Mouse (Mus musculus) lung, embryonic 16.5 days (tissue): ENCODE measurements around the gene Gm42372. TPM values are rescaled to one million over a fixed set of nuclear protein-coding genes. Genes with fewer than 3 reads are reported as not detected.
A peak's percentile ranks its signal among the peaks of the same experiment; 100 is the strongest.

Source experiments
- ATAC-seq: fragments of 200-750 bp; cut with Nextera tagmentation; 2 replicates; pipeline ENCODE4 v1.8.0; 2017; ENCODE audit warnings: low read depth, mild to moderate bottlenecking, moderate library complexity
- H3K27ac ChIP-seq: fragments of 300-500 bp; sonication (generic); 2 replicates; pipeline ENCODE4 v1.5.1; 2014; ENCODE audit warnings: mild to moderate bottlenecking, control low read depth, low read length
- H3K27me3 ChIP-seq: fragments of 300-500 bp; sonication (generic); 2 replicates; pipeline ENCODE4 v1.6.1; 2014; ENCODE audit warnings: low read depth, low read length, mixed read lengths; ENCODE audit not compliant: control insufficient read depth, insufficient read depth
- H3K36me3 ChIP-seq: fragments of 300-500 bp; sonication (generic); 2 replicates; pipeline ENCODE4 v1.6.1; 2014; ENCODE audit warnings: low read length; ENCODE audit not compliant: control insufficient read depth, insufficient read depth
- H3K4me1 ChIP-seq: fragments of 300-500 bp; sonication (generic); replicated peaks from 2 replicates; pipeline ENCODE4 v1.6.1; 2014; ENCODE audit warnings: low read length, mixed read lengths; ENCODE audit not compliant: control insufficient read depth, insufficient read depth
- H3K4me2 ChIP-seq: fragments of 300-500 bp; sonication (generic); 2 replicates; pipeline ENCODE4 v1.6.1; 2014; ENCODE audit warnings: low read depth, low read length, control low read depth
- H3K4me3 ChIP-seq: fragments of 300-500 bp; sonication (generic); 2 replicates; pipeline ENCODE4 v1.5.1; 2014; ENCODE audit warnings: mild to moderate bottlenecking, low read length, control low read depth
- H3K9ac ChIP-seq: fragments of 300-500 bp; sonication (generic); 2 replicates; pipeline ENCODE4 v1.6.1; 2014; ENCODE audit warnings: low read length, control low read depth
- H3K9me3 ChIP-seq: fragments of 300-500 bp; sonication (generic); 2 replicates; pipeline ENCODE4 v1.6.1; 2016; ENCODE audit warnings: low read length; ENCODE audit not compliant: control insufficient read depth
- WGBS: fragments of 180-500 bp; shearing (Covaris S2); extraction: QIAGEN DNeasy Blood & Tissue Kit; methylation state at CpG from one replicate; pipeline ENCODE4 v1.1.7; 2014; 5-methylcytosine and 5-hydroxymethylcytosine counted together
- polyA plus RNA-seq: library from polyadenylated mRNA; unstranded; fragments of >200 nt; fragmentation: Nextera tagmentation; extraction: Ambion mirVana; gene quantifications from 2 replicates; pipeline ENCODE4 v1.2.1, GENCODE M21; 2015

Gm42372 gene
- polyA plus RNA-seq, 1 experiment from 2014 or later = 0.15 TPM

- Histone ChIP-seq H3K4me2 (no peak overlapping the region), H3K9ac (no peak overlapping the region), H3K27me3 (no peaks in the 10 kb centered on the region; the same call in 1 of the 2 replicates), H3K4me3 (no peak overlapping the region), H3K27ac (no peak overlapping the region), H3K4me1 (no peaks in the 10 kb centered on the region), H3K9me3 (no peaks in the 10 kb centered on the region), H3K36me3 (no peaks in the 10 kb centered on the region)
- WGBS = 61% methylated on average over 15 of the region's 15 CpGs
- ATAC-seq = no peak
These were observed 26.2 kb upstream of the Gm42372 start for GRCm38 (mm10) chr7:16956410-16957265.

DNA sequence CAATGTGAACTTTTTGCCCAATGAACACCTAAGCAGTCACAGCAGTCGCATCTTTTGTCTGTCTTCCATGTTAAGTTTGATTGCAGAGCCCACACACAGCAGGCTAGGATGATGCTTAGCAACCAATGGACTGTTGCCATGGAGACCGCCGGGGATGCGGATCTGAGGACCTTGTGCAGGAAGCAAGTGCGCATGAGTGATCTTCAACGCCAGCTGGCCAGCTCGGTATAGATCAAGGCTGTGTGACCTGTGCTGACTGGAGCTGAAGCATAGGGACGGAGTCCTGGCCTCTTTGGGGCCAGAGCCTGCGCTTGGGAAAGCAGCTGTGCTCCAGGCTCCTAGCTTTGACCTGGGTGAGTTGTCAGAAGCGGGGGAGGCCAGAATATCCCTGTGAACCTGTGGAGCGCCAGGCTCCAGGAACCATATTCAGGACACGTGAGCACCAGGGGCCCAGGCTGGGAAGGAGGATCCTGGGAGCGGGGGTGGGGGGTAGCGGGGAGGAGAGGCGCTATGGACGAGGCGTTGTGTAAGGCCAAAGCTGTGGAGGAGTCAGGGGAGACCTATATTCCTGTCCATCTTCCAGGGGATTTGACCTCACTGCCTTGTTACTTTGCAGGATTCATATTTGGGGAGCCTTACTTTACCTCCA, 23.2 kb upstream of the Gm42372 start, which contains the start of gene Pnmal1:
Gene Pnmal1 (plus strand): TSS at position 141 of the 649 bp plus-strand sequence.
- WGBS = 22% methylated on average over 17 of the region's 17 CpGs
- no peak within 1 kb of the TSS for H3K9ac ChIP-seq
- H3K9me3 ChIP-seq = no peaks in the 10 kb centered on the region
- H3K4me3 ChIP-seq = no peak within 1 kb of the TSS
- H3K4me2 ChIP-seq = no peak within 1 kb of the TSS
- no peaks in the 10 kb centered on the region for H3K36me3 ChIP-seq
- no peaks in the 10 kb centered on the region for H3K4me1 ChIP-seq
- no peaks in the 10 kb centered on the region; the same call in 1 of the 2 replicates for H3K27me3 ChIP-seq
- ATAC-seq = peak; percentile 23; the same call in 1 of the 2 replicates
- no peak within 1 kb of the TSS for H3K27ac ChIP-seq

DNA sequence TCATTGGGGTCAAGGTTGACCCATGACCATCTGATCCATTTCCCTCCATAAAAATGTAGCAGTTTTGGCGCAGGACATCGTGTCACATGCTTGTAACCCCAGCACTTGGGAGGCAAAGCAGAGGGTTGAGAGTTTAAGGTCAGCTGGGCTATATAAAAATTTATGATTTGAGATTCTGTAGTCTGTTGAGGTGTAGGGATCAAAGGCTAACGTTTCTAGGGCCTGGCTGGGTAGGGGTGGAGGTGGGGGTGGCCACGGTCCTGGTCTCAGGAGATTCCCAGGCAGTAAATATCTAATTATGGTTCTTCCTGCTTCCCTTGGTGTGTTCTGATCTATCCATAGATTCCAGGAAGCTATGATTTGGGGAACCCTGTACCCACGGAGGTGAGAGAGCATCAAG, 21.2 kb upstream of the Gm42372 start:
- 65% methylated on average over 5 of the region's 5 CpGs for WGBS

DNA sequence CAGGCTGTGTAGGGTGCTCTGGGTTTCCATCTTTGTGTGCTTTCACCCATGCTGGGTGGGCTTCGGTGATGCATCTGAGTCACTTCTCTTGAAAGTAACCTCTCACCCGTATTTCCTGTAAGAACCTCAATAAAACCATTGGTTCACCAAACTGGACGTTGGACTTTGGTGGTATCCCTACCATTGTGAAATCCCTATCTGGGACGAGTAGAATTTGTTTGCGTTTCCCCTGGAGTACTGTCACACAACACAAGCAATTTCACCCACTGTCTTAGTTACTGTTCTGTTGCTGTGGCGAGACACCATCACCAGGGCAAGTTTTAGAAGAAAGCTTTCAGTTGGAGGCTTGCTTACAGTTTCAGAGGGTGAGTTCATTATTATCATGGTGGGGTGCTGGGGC, 14.5 kb upstream of the Gm42372 start:
- Histone ChIP-seq H3K4me2 (no peak overlapping the region), H3K36me3 (no peaks in the 10 kb centered on the region), H3K27me3 (no peaks in the 10 kb centered on the region), H3K9me3 (0 out of 2 replicates have a peak, but pooled peaks cover 3% of the 10 kb centered on the region), H3K4me1 (no peaks in the 10 kb centered on the region), H3K27ac (no peak overlapping the region), H3K4me3 (no peak overlapping the region), H3K9ac (no peak overlapping the region)
- WGBS = 88% methylated on average over 6 of the region's 6 CpGs
- no peak for ATAC-seq

More for the DNA sequence above, 21.2 kb upstream of the Gm42372 start:
- Histone ChIP-seq H3K27ac (no peak overlapping the region), H3K9ac (no peak overlapping the region), H3K4me3 (no peak overlapping the region), H3K27me3 (no peaks in the 10 kb centered on the region; the same call in 1 of the 2 replicates), H3K36me3 (no peaks in the 10 kb centered on the region), H3K4me1 (no peaks in the 10 kb centered on the region), H3K9me3 (no peaks in the 10 kb centered on the region), H3K4me2 (no peak overlapping the region)
- ATAC-seq = no peak

GRCm38 (mm10) chr7:16971160-16971559, 11.7 kb upstream of the Gm42372 start:
- H3K9me3 ChIP-seq = 0 out of 2 replicates have a peak, but pooled peaks cover 3% of the 10 kb centered on the region
- no peak overlapping the region for H3K27ac ChIP-seq
- no peak overlapping the region for H3K4me2 ChIP-seq
- no peaks in the 10 kb centered on the region; the same call in 1 of the 2 replicates for H3K4me1 ChIP-seq
- WGBS = 58% methylated on average over 3 of the region's 3 CpGs
- H3K36me3 ChIP-seq = no peaks in the 10 kb centered on the region
- no peak overlapping the region for H3K9ac ChIP-seq
- no peaks in the 10 kb centered on the region for H3K27me3 ChIP-seq
- ATAC-seq = no peak
- H3K4me3 ChIP-seq = no peak overlapping the region

- H3K27me3 ChIP-seq = no peaks in the 10 kb centered on the region
- no peaks in the 10 kb centered on the region for H3K9me3 ChIP-seq
- ATAC-seq = peak; percentile 93
- no peaks in the 10 kb centered on the region for H3K36me3 ChIP-seq
- no peak overlapping the region for H3K4me2 ChIP-seq
- H3K9ac ChIP-seq = no peak overlapping the region
- no peak overlapping the region for H3K4me3 ChIP-seq
- H3K4me1 ChIP-seq = no peaks in the 10 kb centered on the region; the same call in 1 of the 2 replicates
- peak overlapping the region; percentile 34 for H3K27ac ChIP-seq
- 38% methylated on average over 6 of the region's 6 CpGs for WGBS
These were observed 8.9 kb upstream of the Gm42372 start for GRCm38 (mm10) chr7:16974018-16974417.

- H3K4me3 ChIP-seq = no peak overlapping the region
- H3K27ac ChIP-seq = no peak overlapping the region
- no peaks in the 10 kb centered on the region for H3K27me3 ChIP-seq
- no peaks in the 10 kb centered on the region for H3K36me3 ChIP-seq
- 38% methylated on average over 8 of the region's 8 CpGs for WGBS
- no peaks in the 10 kb centered on the region for H3K9me3 ChIP-seq
- H3K9ac ChIP-seq = no peak overlapping the region
- H3K4me2 ChIP-seq = no peak overlapping the region
- no peak for ATAC-seq
- H3K4me1 ChIP-seq = peaks cover 4% of the 10 kb centered on the region
These were observed 6.6 kb upstream of the Gm42372 start for GRCm38 (mm10) chr7:16976298-16976697.

GRCm38 (mm10) chr7:16978173-16978572, 4.7 kb upstream of the Gm42372 start:
- Histone ChIP-seq H3K9me3 (no peaks in the 10 kb centered on the region), H3K36me3 (no peaks in the 10 kb centered on the region), H3K4me1 (peaks cover 4% of the 10 kb centered on the region), H3K9ac (no peak overlapping the region), H3K4me2 (no peak overlapping the region), H3K27ac (no peak overlapping the region), H3K27me3 (no peaks in the 10 kb centered on the region), H3K4me3 (no peak overlapping the region)
- 76% methylated on average over 6 of the region's 6 CpGs for WGBS
- no peak for ATAC-seq

DNA sequence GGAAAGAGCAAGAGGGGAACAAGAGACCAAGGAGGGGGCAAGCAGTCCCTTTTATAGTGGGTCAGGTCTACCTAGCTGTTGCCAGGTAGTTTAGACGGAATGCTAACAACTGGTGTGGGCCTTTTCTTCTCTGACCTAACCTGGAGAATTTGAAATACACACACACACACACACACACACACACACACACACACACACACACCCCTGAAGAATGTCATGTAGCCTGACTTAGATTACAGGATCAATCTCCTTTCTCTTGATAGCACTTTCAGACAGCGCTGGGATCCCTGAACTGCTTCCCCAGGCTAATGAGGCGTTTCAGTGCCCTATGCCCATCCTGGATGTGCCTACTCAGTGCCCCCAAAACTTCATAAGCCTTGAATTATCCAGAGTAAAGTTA, 4.3 kb upstream of the Gm42372 start:
- WGBS = 88% methylated on average over 3 of the region's 3 CpGs

More for the DNA sequence above, 4.3 kb upstream of the Gm42372 start:
- Histone ChIP-seq H3K36me3 (no peaks in the 10 kb centered on the region), H3K4me1 (peaks cover 4% of the 10 kb centered on the region), H3K9me3 (no peaks in the 10 kb centered on the region), H3K4me3 (no peak overlapping the region), H3K4me2 (no peak overlapping the region), H3K27ac (no peak overlapping the region), H3K9ac (no peak overlapping the region), H3K27me3 (no peaks in the 10 kb centered on the region)
- no peak for ATAC-seq
